Mouse (Mus musculus): ENCODE results near the gene Pcyt2. TPM values are rescaled to one million over a fixed set of nuclear protein-coding genes. Genes with fewer than 3 reads are reported as not detected.

The Pcyt2 gene
- polyA plus RNA-seq, 1 experiment, result 238 TPM

DNA sequence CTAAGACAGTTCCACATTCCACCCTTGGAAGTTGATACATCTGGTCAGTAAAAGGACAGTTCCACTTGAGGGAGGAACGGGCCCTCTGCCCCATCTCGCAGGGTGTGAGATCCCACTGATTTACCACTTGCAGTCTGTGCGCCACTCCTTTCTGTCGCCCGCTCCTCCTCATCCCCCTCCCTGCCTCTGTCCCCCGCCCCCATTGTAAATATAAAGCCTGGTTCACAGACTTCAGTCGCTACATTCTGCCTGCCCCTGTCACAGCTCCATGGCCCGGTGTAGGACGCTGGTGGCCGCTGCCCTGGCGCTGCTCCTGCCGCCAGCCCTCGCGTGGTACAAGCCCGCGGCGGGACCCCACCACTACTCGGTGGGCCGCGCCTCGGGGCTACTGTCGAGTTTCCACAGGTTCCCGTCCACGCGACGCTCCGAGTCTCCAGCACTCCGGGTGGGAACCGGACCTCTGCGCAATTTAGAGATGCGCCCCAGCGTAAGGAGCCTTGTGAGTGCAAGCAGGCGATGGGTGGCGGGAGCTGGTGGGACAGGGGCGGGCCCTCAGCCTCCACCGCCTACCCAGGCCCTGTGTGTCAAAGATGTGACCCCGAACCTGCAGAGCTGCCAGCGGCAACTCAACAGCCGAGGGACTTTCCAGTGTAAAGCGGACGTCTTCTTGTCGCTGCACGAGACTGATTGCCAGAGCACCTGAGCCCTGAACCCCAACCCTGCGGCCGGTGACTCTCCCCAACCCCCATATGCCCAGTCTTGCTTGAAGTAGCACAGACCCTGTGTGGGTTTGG, 9.3 kb downstream of the Pcyt2 start, which contains the start of gene Npb:
TSS of gene Npb (plus strand) at position 237 of the 794 bp plus-strand sequence.
- DNase-seq, result no peak
- TF ChIP-seq CTCF (IDR thresholded peaks at IDR 0.05; ENCODE audit: insufficient read depth, low read length) (no peak), POLR2A (IDR thresholded peaks at IDR 0.05; ENCODE audit: borderline replicate concordance, extremely low read depth, low read depth, low read length) (no peak)
- 11% methylated on average over 45 of the region's 45 CpGs for WGBS
- no peak within 1 kb of the TSS for H3K4me3 ChIP-seq (replicated peaks; ENCODE audit: extremely low read depth, low read depth, low read length)
- peaks cover 3% of the 10 kb centered on the region for H3K4me1 ChIP-seq (ENCODE audit: control insufficient read depth, insufficient read depth, low read length)

GRCm38 (mm10) chr11:120606764-120607163, 11.0 kb downstream of the Pcyt2 start:
- peaks cover 3% of the 10 kb centered on the region for H3K4me1 ChIP-seq (ENCODE audit: control insufficient read depth, insufficient read depth, low read length)
- TF ChIP-seq POLR2A (IDR thresholded peaks at IDR 0.05; ENCODE audit: borderline replicate concordance, extremely low read depth, low read depth, low read length) (no peak), CTCF (IDR thresholded peaks at IDR 0.05; ENCODE audit: insufficient read depth, low read length) (no peak)
- WGBS, result 55% methylated on average over 4 of the region's 4 CpGs
- no peak overlapping the region for H3K4me3 ChIP-seq (replicated peaks; ENCODE audit: extremely low read depth, low read depth, low read length)
- DNase-seq, result no peak

- no peak for DNase-seq
- H3K4me3 ChIP-seq (replicated peaks; ENCODE audit: extremely low read depth, low read depth, low read length), result no peak overlapping the region
- H3K4me1 ChIP-seq (ENCODE audit: control insufficient read depth, insufficient read depth, low read length), result peaks cover 3% of the 10 kb centered on the region
- TF ChIP-seq CTCF (IDR thresholded peaks at IDR 0.05; ENCODE audit: insufficient read depth, low read length), result no peak
- no peak for TF ChIP-seq POLR2A (IDR thresholded peaks at IDR 0.05; ENCODE audit: borderline replicate concordance, extremely low read depth, low read depth, low read length)
- WGBS, result 89% methylated on average over 7 of the region's 7 CpGs
These were observed 12.1 kb downstream of the Pcyt2 start for GRCm38 (mm10) chr11:120605667-120606066.

- H3K4me3 ChIP-seq (replicated peaks; ENCODE audit: extremely low read depth, low read depth, low read length), result no peak overlapping the region
- TF ChIP-seq POLR2A (IDR thresholded peaks at IDR 0.05; ENCODE audit: borderline replicate concordance, extremely low read depth, low read depth, low read length) (no peak), CTCF (IDR thresholded peaks at IDR 0.05; ENCODE audit: insufficient read depth, low read length) (no peak)
- WGBS, result 67% methylated on average over 2 of the region's 2 CpGs
- H3K4me1 ChIP-seq (ENCODE audit: control insufficient read depth, insufficient read depth, low read length), result peaks cover 3% of the 10 kb centered on the region; the same call in 1 of the 2 replicates
- no peak for DNase-seq
These were observed 14.2 kb downstream of the Pcyt2 start for GRCm38 (mm10) chr11:120603545-120603944.

- DNase-seq, result no peak
- H3K4me1 ChIP-seq (ENCODE audit: control insufficient read depth, insufficient read depth, low read length), result peaks cover 12% of the 10 kb centered on the region
- no peak overlapping the region for H3K4me3 ChIP-seq (replicated peaks; ENCODE audit: extremely low read depth, low read depth, low read length)
- 86% methylated on average over 3 of the region's 3 CpGs for WGBS
- TF ChIP-seq POLR2A (IDR thresholded peaks at IDR 0.05; ENCODE audit: borderline replicate concordance, extremely low read depth, low read depth, low read length) (no peak), CTCF (IDR thresholded peaks at IDR 0.05; ENCODE audit: insufficient read depth, low read length) (no peak)
These were observed 17.0 kb downstream of the Pcyt2 start for GRCm38 (mm10) chr11:120600716-120601115.

GRCm38 (mm10) chr11:120598990-120599549, 18.7 kb downstream of the Pcyt2 start:
- DNase-seq, result no peak
- H3K4me3 ChIP-seq (replicated peaks; ENCODE audit: extremely low read depth, low read depth, low read length), result peak overlapping the region; percentile 55
- no peak for TF ChIP-seq CTCF (IDR thresholded peaks at IDR 0.05; ENCODE audit: insufficient read depth, low read length)
- TF ChIP-seq POLR2A (IDR thresholded peaks at IDR 0.05; ENCODE audit: borderline replicate concordance, extremely low read depth, low read depth, low read length), result no peak
- 41% methylated on average over 17 of the region's 17 CpGs for WGBS
- H3K4me1 ChIP-seq (ENCODE audit: control insufficient read depth, insufficient read depth, low read length), result peaks cover 12% of the 10 kb centered on the region

DNA sequence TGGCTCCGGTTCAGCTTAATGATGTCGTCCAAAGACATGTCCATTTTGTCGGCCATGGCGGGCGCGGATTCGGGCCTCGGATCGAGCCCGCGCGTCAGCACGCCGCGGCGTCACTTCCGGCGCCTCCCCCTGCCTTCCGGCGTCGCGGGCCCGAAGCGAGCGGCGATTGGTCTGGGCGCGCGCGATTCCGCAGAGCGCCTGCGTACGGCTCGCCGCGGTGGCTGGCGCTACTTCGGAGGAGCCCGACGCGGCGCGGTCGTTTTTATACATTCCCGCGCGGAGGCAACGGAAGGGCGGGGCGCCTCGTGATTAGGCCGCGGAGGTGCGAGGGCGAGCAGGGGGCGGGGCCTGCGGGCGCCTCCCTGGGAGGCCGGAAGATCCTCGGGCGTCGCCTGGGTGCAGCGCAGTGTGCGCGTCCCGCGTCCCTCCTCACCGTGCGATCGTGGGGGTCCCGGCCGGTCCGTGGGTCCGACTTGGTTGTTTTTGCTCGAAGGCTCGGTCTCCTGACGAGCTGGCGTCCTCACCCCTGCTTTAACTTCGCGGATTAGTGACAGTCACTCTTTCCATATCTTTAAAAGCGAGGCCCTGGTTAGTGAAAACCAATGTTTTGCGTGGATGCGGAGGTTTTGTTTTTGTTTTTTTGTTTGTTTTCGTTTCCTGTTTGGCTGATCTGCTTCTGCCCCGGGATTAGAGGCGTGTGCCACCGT, 19.3 kb downstream of the Pcyt2 start, which contains the start of the genes Alyref and Anapc11:
TSS of gene Alyref (minus strand) at position 83 of the 707 bp plus-strand sequence.
TSS of gene Anapc11 (plus strand) at position 139 of the 707 bp plus-strand sequence.
- Histone ChIP-seq H3K4me3 (replicated peaks; ENCODE audit: extremely low read depth, low read depth, low read length) (peak within 1 kb of the TSS; percentile 61), H3K4me1 (ENCODE audit: control insufficient read depth, insufficient read depth, low read length) (peaks cover 12% of the 10 kb centered on the region)
- DNase-seq, result peak; percentile 93
- no peak for TF ChIP-seq CTCF (IDR thresholded peaks at IDR 0.05; ENCODE audit: insufficient read depth, low read length)
- TF ChIP-seq POLR2A (IDR thresholded peaks at IDR 0.05; ENCODE audit: borderline replicate concordance, extremely low read depth, low read depth, low read length), result peak; percentile 71; the same call in 1 of the 2 replicates
- under 1% methylated on average over 88 of the region's 88 CpGs for WGBS

DNA sequence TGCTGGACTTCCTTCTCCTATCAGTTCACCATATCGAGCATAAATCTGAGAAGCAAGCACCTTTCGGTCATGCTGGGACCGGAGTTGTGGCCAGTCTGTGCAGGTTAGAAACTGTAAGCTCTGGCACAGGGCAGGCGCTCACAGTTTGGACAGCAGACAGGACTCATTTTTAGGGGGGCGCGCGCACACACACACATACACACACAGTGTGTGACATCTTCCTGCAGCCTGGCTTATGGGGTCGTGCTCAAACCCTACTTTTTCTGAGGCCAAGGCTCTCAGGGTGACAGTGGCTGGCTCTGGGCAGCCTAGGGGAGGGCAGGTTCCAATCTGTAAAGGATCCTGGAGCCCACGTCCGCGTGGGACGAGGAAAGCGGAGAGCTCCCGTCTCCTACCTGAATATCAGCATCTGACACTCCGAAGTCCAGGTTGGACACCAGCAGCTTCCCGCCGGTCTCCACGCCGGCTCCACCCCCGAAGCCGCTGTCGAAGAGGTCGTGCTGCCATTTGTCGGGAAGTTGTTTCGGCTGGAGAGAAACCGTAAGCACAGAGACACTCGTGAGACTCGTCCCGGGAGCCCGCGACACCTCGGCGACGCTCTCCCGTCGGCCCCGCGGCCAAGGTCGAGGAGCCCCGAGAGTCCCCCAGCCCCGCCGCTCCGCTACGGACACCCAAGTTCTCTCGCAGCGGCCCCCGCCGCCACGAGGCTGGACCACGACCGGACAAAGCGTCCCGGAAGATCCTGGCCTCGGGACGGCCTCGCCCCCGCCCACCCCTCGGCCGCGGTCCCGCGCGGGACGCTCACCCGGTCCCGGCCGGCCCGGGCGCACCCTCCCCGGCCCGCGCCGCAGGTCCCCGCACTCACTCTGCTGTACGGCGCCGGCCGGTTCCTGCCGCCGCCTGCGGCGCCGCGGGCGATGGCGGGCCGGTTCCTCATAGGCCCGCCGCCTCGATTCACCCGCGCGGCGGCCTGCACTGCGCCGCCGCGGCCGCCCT, 20.2 kb downstream of the Pcyt2 start:
- DNase-seq, result no peak
- Histone ChIP-seq H3K4me1 (ENCODE audit: control insufficient read depth, insufficient read depth, low read length) (peaks cover 12% of the 10 kb centered on the region), H3K4me3 (replicated peaks; ENCODE audit: extremely low read depth, low read depth, low read length) (peak overlapping the region; percentile 61)
- TF ChIP-seq CTCF (IDR thresholded peaks at IDR 0.05; ENCODE audit: insufficient read depth, low read length), result no peak
- TF ChIP-seq POLR2A (IDR thresholded peaks at IDR 0.05; ENCODE audit: borderline replicate concordance, extremely low read depth, low read depth, low read length), result no peak
- WGBS, result 4% methylated on average over 98 of the region's 99 CpGs
